Comparison of ENCODE assay signal across 8 mouse cellular contexts in the genomic region with DNA sequence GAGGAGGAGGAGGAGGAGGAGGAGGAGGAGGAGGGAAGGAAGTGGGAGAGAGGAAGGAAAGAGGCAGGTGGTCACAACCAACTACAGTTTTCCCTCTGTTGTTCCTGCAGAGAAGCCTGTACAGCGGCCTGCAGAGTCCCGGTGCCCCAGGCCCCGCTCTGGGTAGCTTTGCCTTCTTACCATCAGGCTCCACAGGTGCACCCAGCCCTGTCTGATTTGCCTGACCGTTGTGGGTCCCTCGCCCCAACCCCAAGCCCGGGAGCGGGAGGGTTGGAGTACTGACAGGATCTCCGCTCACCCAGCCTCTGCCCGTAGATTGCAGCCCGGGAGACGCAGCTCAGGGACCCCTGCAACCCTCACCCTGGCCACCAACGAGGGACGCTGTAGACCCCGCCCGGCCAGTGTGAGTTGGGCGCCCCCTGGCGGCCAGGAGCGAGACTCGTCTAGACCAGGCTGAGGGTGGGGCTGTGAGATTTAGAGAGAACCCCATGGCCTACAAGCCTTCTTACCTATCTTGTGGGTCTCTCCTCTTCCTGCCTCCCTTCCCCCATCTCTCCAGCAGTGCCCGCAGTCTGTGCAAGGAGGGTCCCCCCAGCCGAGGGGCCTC. TPM values are rescaled to one million over a fixed set of nuclear protein-coding genes. Genes with fewer than 3 reads are reported as not detected.
A peak's percentile ranks its signal among the peaks of the same experiment; 100 is the strongest.
DNase-seq lines count a peak whose midpoint lies in the region; ATAC-seq and TF ChIP-seq lines count a peak whose summit lies in the region.

No protein-coding gene starts in this region.

- H3K9ac ChIP-seq in hindbrain, embryonic 15.5 days = peak overlapping the region; percentile 4; the same call in 1 of the 2 replicates
- H3K9ac ChIP-seq in limb, embryonic 11.5 days (ENCODE audit: low read length) = peak overlapping the region; percentile 34
- 0 out of 2 replicates have a peak overlapping the region, but pooled peaks have one; percentile 11 for H3K9ac ChIP-seq in midbrain, embryonic 12.5 days (replicated peaks)

- 2% methylated on average over 21 of the region's 21 CpGs for WGBS in hindbrain, embryonic 15.5 days
- WGBS in limb, embryonic 11.5 days = 4% methylated on average over 21 of the region's 21 CpGs
- WGBS in midbrain, embryonic 12.5 days = 2% methylated on average over 20 of the region's 21 CpGs
- WGBS in spleen, adult 2 months = 3% methylated on average over 21 of the region's 21 CpGs

- peak overlapping the region; percentile 41 for H3K4me3 ChIP-seq in gastrocnemius, adult 2 months
- H3K4me3 ChIP-seq in hindbrain, embryonic 15.5 days = peak overlapping the region; percentile 20
- H3K4me3 ChIP-seq in limb, embryonic 11.5 days (ENCODE audit: low read depth, low read length) = peak overlapping the region; percentile 8; the same call in 1 of the 2 replicates
- peak overlapping the region; percentile 21 for H3K4me3 ChIP-seq in midbrain, embryonic 12.5 days
- no peak overlapping the region for H3K4me3 ChIP-seq in spleen, adult 2 months (ENCODE audit: extremely low read depth, insufficient read depth, insufficient read length)

- H3K4me1 ChIP-seq in hindbrain, embryonic 15.5 days (replicated peaks) = peaks cover 9% of the 10 kb centered on the region
- peaks cover 2% of the 10 kb centered on the region; the same call in 1 of the 2 replicates for H3K4me1 ChIP-seq in limb, embryonic 11.5 days (ENCODE audit: control insufficient read depth, insufficient read depth, low read length)
- peaks cover 8% of the 10 kb centered on the region; the same call in 1 of the 2 replicates for H3K4me1 ChIP-seq in midbrain, embryonic 12.5 days
- H3K4me1 ChIP-seq in spleen, adult 2 months (ENCODE audit: control insufficient read depth, insufficient read depth, insufficient read length) = peaks cover 3% of the 10 kb centered on the region; the same call in 1 of the 2 replicates

- peak; percentile 80 for ATAC-seq in hindbrain, embryonic 15.5 days (ENCODE audit: low FRiP score, low read depth)
- ATAC-seq in limb, embryonic 11.5 days (ENCODE audit: insufficient number of reproducible peaks, low FRiP score, low TSS enrichment, low read depth) = peak; percentile 76
- peak; percentile 93 for ATAC-seq in midbrain, embryonic 12.5 days (ENCODE audit: low FRiP score, low read depth)

- DNase-seq in adrenal gland, adult (ENCODE audit: inconsistent age in 2 of 2, low spot score in 1 of 2) = peak; percentile 51 to 80
- no peak for DNase-seq in adrenal gland, adult 8-10 months
- peak; percentile 83 to 89 for DNase-seq in cerebellum, postnatal 14 days
- DNase-seq in gastrocnemius, adult 2 months = peak; percentile 78
- peak; percentile 91 for DNase-seq in limb, embryonic 11.5 days (ENCODE audit: low spot score)
- DNase-seq in spleen, adult 2 months (ENCODE audit: low read depth in 1 of 2, low spot score in 2 of 2) = peak in 1 of 2 experiments; percentile 66

- H3K27ac ChIP-seq in gastrocnemius, adult 2 months = no peak overlapping the region
- H3K27ac ChIP-seq in hindbrain, embryonic 15.5 days (replicated peaks) = no peak overlapping the region
- H3K27ac ChIP-seq in limb, embryonic 11.5 days (replicated peaks; ENCODE audit: low read depth, low read length) = no peak overlapping the region
- H3K27ac ChIP-seq in midbrain, embryonic 12.5 days (replicated peaks) = no peak overlapping the region
- H3K27ac ChIP-seq in spleen, adult 2 months (ENCODE audit: insufficient read depth, low read length) = no peak overlapping the region

- intact Hi-C loops in gastrocnemius, adult 2 months (cut with DNase I) = loop anchor here (1.0 to 5.0 kb wide), 2 partner anchors 62 to 79 kb away; no protein-coding TSS in a partner anchor

- peak overlapping the region; percentile 55 for H3K4me2 ChIP-seq in hindbrain, embryonic 15.5 days
- peak overlapping the region; percentile 41; the same call in 1 of the 2 replicates for H3K4me2 ChIP-seq in limb, embryonic 11.5 days (ENCODE audit: low read depth, severe bottlenecking)
- peak overlapping the region; percentile 52 for H3K4me2 ChIP-seq in midbrain, embryonic 12.5 days (replicated peaks)

- peaks cover 13% of the 10 kb centered on the region; the same call in 1 of the 2 replicates for H3K27me3 ChIP-seq in hindbrain, embryonic 15.5 days
- H3K27me3 ChIP-seq in limb, embryonic 11.5 days (ENCODE audit: control insufficient read depth, insufficient read depth, low read length) = peaks cover 15% of the 10 kb centered on the region
- H3K27me3 ChIP-seq in midbrain, embryonic 12.5 days = peaks cover 45% of the 10 kb centered on the region
- no peaks in the 10 kb centered on the region for H3K27me3 ChIP-seq in spleen, adult 2 months (ENCODE audit: control insufficient read depth, insufficient read depth, low read length)

- no peaks in the 10 kb centered on the region for H3K36me3 ChIP-seq in hindbrain, embryonic 15.5 days
- H3K36me3 ChIP-seq in limb, embryonic 11.5 days (ENCODE audit: control insufficient read depth, insufficient read depth, low read length) = no peaks in the 10 kb centered on the region
- no peaks in the 10 kb centered on the region for H3K36me3 ChIP-seq in midbrain, embryonic 12.5 days
- H3K36me3 ChIP-seq in spleen, adult 2 months (ENCODE audit: control insufficient read depth, insufficient read depth, low read length) = no peaks in the 10 kb centered on the region

- no peaks in the 10 kb centered on the region for H3K9me3 ChIP-seq in hindbrain, embryonic 15.5 days
- no peaks in the 10 kb centered on the region for H3K9me3 ChIP-seq in limb, embryonic 11.5 days (ENCODE audit: control insufficient read depth, low read length)
- no peaks in the 10 kb centered on the region for H3K9me3 ChIP-seq in midbrain, embryonic 12.5 days

- no peak for TF ChIP-seq POLR2A in spleen, adult 2 months (IDR thresholded peaks at IDR 0.05; ENCODE audit: low read depth, low read length)

- TF ChIP-seq CTCF in gastrocnemius, adult 2 months (IDR thresholded peaks at IDR 0.05) = peak; percentile 93
- TF ChIP-seq CTCF in spleen, adult 2 months (IDR thresholded peaks at IDR 0.05; ENCODE audit: extremely low read depth, insufficient read depth, insufficient read length, insufficient replicate concordance) = peak; percentile 99

RNA-seq across cellular contexts. Expression of a gene that starts 5.5 kb away (rescaled TPM):
- 10 to 100 TPM; 70.3 to 95.5 (median 90.6) TPM for total RNA-seq in adrenal gland, adult 8-10 months (2022)
- total RNA-seq in gastrocnemius, adult 2 months (2021) = 10 to 100 TPM; 81.1 to 86.2 TPM
- polyA plus RNA-seq in hindbrain, embryonic 15.5 days (2015; fragmentation: Nextera tagmentation; extraction: Ambion mirVana) = 47.3 and 53.1 TPM in 2 replicates
- 43.5 and 46.9 TPM in 2 replicates for polyA plus RNA-seq in limb, embryonic 11.5 days (2014; fragmentation: Nextera tagmentation; extraction: Ambion mirVana)
- 47.6 and 49.0 TPM in 2 replicates for polyA plus RNA-seq in midbrain, embryonic 12.5 days (2016; fragmentation: Nextera tagmentation; extraction: Ambion mirVana)
- 59.9 and 76.8 TPM in 2 replicates for polyA plus RNA-seq in spleen, adult 2 months (2012; rRNA removed)

RNA-seq across cellular contexts. Expression of a gene that starts 27.1 kb away (rescaled TPM):
- 1 to 10 TPM in 2 of 4 experiments, under 1 TPM in 2; 0.70 to 1.4 (median 0.99) TPM for total RNA-seq in adrenal gland, adult 8-10 months (2022)
- total RNA-seq in gastrocnemius, adult 2 months (2021) = under 1 TPM; 0.31 to 0.56 TPM
- polyA plus RNA-seq in hindbrain, embryonic 15.5 days (2015; fragmentation: Nextera tagmentation; extraction: Ambion mirVana) = 0.48 and 0.80 TPM in 2 replicates
- polyA plus RNA-seq in limb, embryonic 11.5 days (2014; fragmentation: Nextera tagmentation; extraction: Ambion mirVana) = 0.40 and 0.41 TPM in 2 replicates
- polyA plus RNA-seq in midbrain, embryonic 12.5 days (2016; fragmentation: Nextera tagmentation; extraction: Ambion mirVana) = 0.19 and 0.46 TPM in 2 replicates
- polyA plus RNA-seq in spleen, adult 2 months (2012; rRNA removed) = 2.3 and 4.3 TPM in 2 replicates

RNA-seq across cellular contexts. Expression of a gene that starts 27.3 kb away (rescaled TPM):
- 10 to 100 TPM; 49.9 to 65.3 (median 59.3) TPM for total RNA-seq in adrenal gland, adult 8-10 months (2022)
- 10 to 100 TPM; 11.6 to 14.8 TPM for total RNA-seq in gastrocnemius, adult 2 months (2021)
- 54.6 and 55.1 TPM in 2 replicates for polyA plus RNA-seq in hindbrain, embryonic 15.5 days (2015; fragmentation: Nextera tagmentation; extraction: Ambion mirVana)
- 49.6 and 53.2 TPM in 2 replicates for polyA plus RNA-seq in limb, embryonic 11.5 days (2014; fragmentation: Nextera tagmentation; extraction: Ambion mirVana)
- 37.1 and 41.9 TPM in 2 replicates for polyA plus RNA-seq in midbrain, embryonic 12.5 days (2016; fragmentation: Nextera tagmentation; extraction: Ambion mirVana)
- polyA plus RNA-seq in spleen, adult 2 months (2012; rRNA removed) = 55.8 and 73.6 TPM in 2 replicates

RNA-seq across cellular contexts. Expression of a gene that starts 27.7 kb away (rescaled TPM):
- total RNA-seq in adrenal gland, adult 8-10 months (2022) = 10 to 100 TPM; 15.9 to 24.7 (median 21.9) TPM
- 10 to 100 TPM in 1 of 2 experiments, 1 to 10 TPM in 1; 7.5 to 10.7 TPM for total RNA-seq in gastrocnemius, adult 2 months (2021)
- 13.0 and 13.6 TPM in 2 replicates for polyA plus RNA-seq in hindbrain, embryonic 15.5 days (2015; fragmentation: Nextera tagmentation; extraction: Ambion mirVana)
- 20.0 and 21.3 TPM in 2 replicates for polyA plus RNA-seq in limb, embryonic 11.5 days (2014; fragmentation: Nextera tagmentation; extraction: Ambion mirVana)
- 16.3 and 17.8 TPM in 2 replicates for polyA plus RNA-seq in midbrain, embryonic 12.5 days (2016; fragmentation: Nextera tagmentation; extraction: Ambion mirVana)
- 22.5 and 24.6 TPM in 2 replicates for polyA plus RNA-seq in spleen, adult 2 months (2012; rRNA removed)

RNA-seq across cellular contexts. Expression of a gene that starts 35.5 kb away (rescaled TPM):
- total RNA-seq in adrenal gland, adult 8-10 months (2022) = 10 to 100 TPM; 24.5 to 26.7 (median 25.1) TPM
- total RNA-seq in gastrocnemius, adult 2 months (2021) = 1 to 10 TPM; 4.3 to 6.5 TPM
- polyA plus RNA-seq in hindbrain, embryonic 15.5 days (2015; fragmentation: Nextera tagmentation; extraction: Ambion mirVana) = 38.3 and 42.8 TPM in 2 replicates
- 13.7 and 20.8 TPM in 2 replicates for polyA plus RNA-seq in limb, embryonic 11.5 days (2014; fragmentation: Nextera tagmentation; extraction: Ambion mirVana)
- 23.3 and 23.8 TPM in 2 replicates for polyA plus RNA-seq in midbrain, embryonic 12.5 days (2016; fragmentation: Nextera tagmentation; extraction: Ambion mirVana)
- 14.0 and 16.4 TPM in 2 replicates for polyA plus RNA-seq in spleen, adult 2 months (2012; rRNA removed)
